Mouse (Mus musculus) ovary, postnatal 14 days (tissue): ENCODE measurements around the gene Dnttip1.

Source experiments
- DNase-seq: peaks from one replicate; pipeline ENCODE4 v3.0.0; 2022; ENCODE audit warnings: low spot score

The Dnttip1 gene

GRCm38 (mm10) chr2:164754800-164755199 lies 9.0 kb downstream of the Dnttip1 start:
- no peak for DNase-seq

- no peak for DNase-seq
These were observed 12.1 kb downstream of the Dnttip1 start for GRCm38 (mm10) chr2:164757841-164758240.

- DNase-seq, result no peak
These were observed 12.9 kb downstream of the Dnttip1 start for GRCm38 (mm10) chr2:164758692-164759091.

- DNase-seq, result no peak
These were observed 14.5 kb downstream of the Dnttip1 start for GRCm38 (mm10) chr2:164760059-164760833.

- DNase-seq, result no peak
These were observed 15.7 kb downstream of the Dnttip1 start for GRCm38 (mm10) chr2:164761502-164761901.

- no peak for DNase-seq
These were observed 16.2 kb downstream of the Dnttip1 start for GRCm38 (mm10) chr2:164761971-164762370.

GRCm38 (mm10) chr2:164762593-164762992 lies 16.8 kb downstream of the Dnttip1 start:
- no peak for DNase-seq

GRCm38 (mm10) chr2:164765841-164766240 lies 20.1 kb downstream of the Dnttip1 start:
- no peak for DNase-seq

GRCm38 (mm10) chr2:164767812-164768540 lies 22.2 kb downstream of the Dnttip1 start:
- DNase-seq, result no peak

- peak; percentile 96 for DNase-seq
These were observed 23.7 kb downstream of the Dnttip1 start, which contains the start of gene Ube2c for GRCm38 (mm10) chr2:164769258-164770037. Ube2c (plus strand) TSS chr2:164769898.

- DNase-seq, result no peak
These were observed 24.5 kb downstream of the Dnttip1 start for GRCm38 (mm10) chr2:164770279-164770678.

- no peak for DNase-seq
These were observed 25.3 kb downstream of the Dnttip1 start for GRCm38 (mm10) chr2:164771123-164771522.

GRCm38 (mm10) chr2:164773229-164773988 lies 27.6 kb downstream of the Dnttip1 start:
- no peak for DNase-seq

- no peak for DNase-seq
These were observed 28.2 kb downstream of the Dnttip1 start for GRCm38 (mm10) chr2:164773989-164774364.

- DNase-seq, result no peak
These were observed 30.3 kb downstream of the Dnttip1 start for GRCm38 (mm10) chr2:164776130-164776529.

- DNase-seq, result no peak
These were observed 31.0 kb downstream of the Dnttip1 start for GRCm38 (mm10) chr2:164776801-164777200.

- DNase-seq, result no peak
These were observed 31.6 kb downstream of the Dnttip1 start for GRCm38 (mm10) chr2:164777246-164778014.

- DNase-seq, result no peak
These were observed 32.2 kb downstream of the Dnttip1 start for GRCm38 (mm10) chr2:164778015-164778287.

- DNase-seq, result no peak
These were observed 33.0 kb downstream of the Dnttip1 start for GRCm38 (mm10) chr2:164778809-164779208.

- no peak for DNase-seq
These were observed 33.8 kb downstream of the Dnttip1 start, which contains the start of gene Tnnc2 for GRCm38 (mm10) chr2:164779481-164780086. Tnnc2 (minus strand) TSS chr2:164779967.

- no peak for DNase-seq
These were observed 36.1 kb downstream of the Dnttip1 start for GRCm38 (mm10) chr2:164781876-164782275.
